Mouse (Mus musculus) adrenal gland, postnatal 14 days (tissue): Measurements from ENCODE around the gene Pbxip1. TPM values are rescaled to one million over a fixed set of nuclear protein-coding genes. Genes with fewer than 3 reads are reported as not detected.
"Not testable (repeated sequence)": the region's sequence is repeated elsewhere in the genome, so short reads cannot be mapped to it uniquely, and the experiment has no call there.

ENCODE experiments used
- DNase-seq: peaks from one replicate; pipeline ENCODE4 v3.0.0; 2021; ENCODE audit warnings: mixed read lengths
- total RNA-seq: library from RNA; stranded (reverse); gene quantifications from 2 replicates; pipeline ENCODE4 v1.2.3, GENCODE M21; 2021

Gene Pbxip1
- total RNA-seq, 1 experiment from 2014 or later: 43.9 TPM

- DNase-seq: no peak
Observed at GRCm38 (mm10) chr3:89408448-89408847, 28.1 kb upstream of the Pbxip1 start.

- no peak for DNase-seq
Observed at GRCm38 (mm10) chr3:89409701-89410100, 26.8 kb upstream of the Pbxip1 start.

- no peak for DNase-seq
Observed at GRCm38 (mm10) chr3:89410864-89411263, 25.6 kb upstream of the Pbxip1 start.

GRCm38 (mm10) chr3:89411490-89412393, 24.8 kb upstream of the Pbxip1 start, which contains the start of gene Flad1:
Gene Flad1, minus strand, starts transcription at chr3:89411870.
- DNase-seq: peak; percentile 96

GRCm38 (mm10) chr3:89416158-89416557, 20.3 kb upstream of the Pbxip1 start:
- DNase-seq: no peak

- DNase-seq: no peak
Observed at GRCm38 (mm10) chr3:89417131-89417530, 19.4 kb upstream of the Pbxip1 start.

GRCm38 (mm10) chr3:89417840-89418169, 18.7 kb upstream of the Pbxip1 start:
- DNase-seq: no peak

- peak; percentile 95 for DNase-seq
Observed at GRCm38 (mm10) chr3:89418170-89418860, 18.2 kb upstream of the Pbxip1 start, which contains the start of the genes Cks1b and Shc1. Gene Cks1b, minus strand, starts transcription at chr3:89418383. Gene Shc1, plus strand, starts transcription at chr3:89418443.

- peak; percentile 93 for DNase-seq
Observed at GRCm38 (mm10) chr3:89418861-89419250, 17.6 kb upstream of the Pbxip1 start.

- DNase-seq: peak; percentile 79
Observed at GRCm38 (mm10) chr3:89419571-89419970, 16.9 kb upstream of the Pbxip1 start.

- DNase-seq: no peak
Observed at GRCm38 (mm10) chr3:89419981-89420380, 16.5 kb upstream of the Pbxip1 start.

GRCm38 (mm10) chr3:89420421-89420820, 16.1 kb upstream of the Pbxip1 start:
- no peak for DNase-seq

- peak; percentile 91 for DNase-seq
Observed at GRCm38 (mm10) chr3:89421002-89421774, 15.3 kb upstream of the Pbxip1 start.

GRCm38 (mm10) chr3:89421810-89422473, 14.6 kb upstream of the Pbxip1 start:
- peak; percentile 31 for DNase-seq

GRCm38 (mm10) chr3:89422556-89423205, 13.8 kb upstream of the Pbxip1 start:
- no peak for DNase-seq

GRCm38 (mm10) chr3:89424416-89425140, 11.9 kb upstream of the Pbxip1 start:
- DNase-seq: no peak

GRCm38 (mm10) chr3:89425141-89425525, 11.4 kb upstream of the Pbxip1 start:
- no peak for DNase-seq

- no peak for DNase-seq
Observed at GRCm38 (mm10) chr3:89425876-89426275, 10.6 kb upstream of the Pbxip1 start.

- DNase-seq: not testable (repeated sequence)
Observed at GRCm38 (mm10) chr3:89429021-89429420, 7.5 kb upstream of the Pbxip1 start.
